Mouse (Mus musculus) C2C12 (cell line): Measurements from ENCODE around the gene Tek. TPM values are rescaled to one million over a fixed set of nuclear protein-coding genes. Genes with fewer than 3 reads are reported as not detected.

ENCODE experiments used
- H3K27me3 ChIP-seq: one replicate; pipeline ENCODE4 v1.6.1; 2011; ENCODE audit not compliant: control insufficient read depth, insufficient read depth, insufficient read length
- H3K36me3 ChIP-seq: one replicate; pipeline ENCODE4 v1.6.1; 2011; ENCODE audit not compliant: control insufficient read depth, insufficient read depth
- H3K4me3 ChIP-seq: one replicate; pipeline ENCODE4 v1.5.1; 2011; ENCODE audit warnings: mild to moderate bottlenecking, control low read depth; ENCODE audit not compliant: poor library complexity, insufficient read depth, severe bottlenecking
- H3K79me2 ChIP-seq: one replicate; pipeline ENCODE4 v1.6.1; 2011; ENCODE audit not compliant: control insufficient read depth, insufficient read depth
- H3K79me3 ChIP-seq: one replicate; pipeline ENCODE4 v1.6.1; 2011; ENCODE audit warnings: low read depth, control low read depth
- H3ac ChIP-seq: one replicate; pipeline ENCODE3; 2011; ENCODE audit warnings: low read depth; ENCODE audit not compliant: control insufficient read depth, insufficient read length
- CEBPB ChIP-seq: IDR thresholded peaks from one replicate; pipeline ENCODE4 v1.6.1; 2011; ENCODE audit warnings: low read depth, mild to moderate bottlenecking, control low read depth, moderate library complexity
- CTCF ChIP-seq: IDR thresholded peaks from one replicate; pipeline ENCODE4 v1.5.1; 2011; ENCODE audit not compliant: control insufficient read depth, insufficient read depth, insufficient read length
- FOSL1 ChIP-seq: IDR thresholded peaks from one replicate; pipeline ENCODE4 v1.8.0; 2011; ENCODE audit warnings: mild to moderate bottlenecking, low read length; ENCODE audit not compliant: poor library complexity, insufficient read depth, severe bottlenecking
- MAX ChIP-seq: IDR thresholded peaks from one replicate; pipeline ENCODE4 v1.6.1; 2011; ENCODE audit warnings: mild to moderate bottlenecking, control low read depth
- MYOD1 ChIP-seq: IDR thresholded peaks from one replicate; pipeline ENCODE4 v1.6.1; 2011; ENCODE audit warnings: low read depth; ENCODE audit not compliant: control insufficient read depth, insufficient read length
- MYOG ChIP-seq: IDR thresholded peaks from one replicate; pipeline ENCODE4 v1.6.1; 2011; ENCODE audit not compliant: control insufficient read depth, insufficient read length; ENCODE audit errors: extremely low read depth
- USF1 ChIP-seq: IDR thresholded peaks from one replicate; pipeline ENCODE4 v1.6.1; 2011; ENCODE audit warnings: low read depth, mild to moderate bottlenecking, control low read depth, moderate library complexity
- polyA plus RNA-seq: library from polyadenylated mRNA; unstranded; fragments of >200 nt; fragmentation: generic; extraction: Trizol; gene quantifications from one replicate; pipeline ENCODE4 v1.2.1, GENCODE M21; 2012; ENCODE audit warnings: missing spikeins

Tek gene
- polyA plus RNA-seq, 1 experiment = 0.01 TPM

- no peaks in the 10 kb centered on the region for H3K27me3 ChIP-seq
- H3K36me3 ChIP-seq = no peaks in the 10 kb centered on the region
- no peak overlapping the region for H3ac ChIP-seq
- H3K79me3 ChIP-seq = no peaks in the 10 kb centered on the region
- H3K4me3 ChIP-seq = no peak overlapping the region
- H3K79me2 ChIP-seq = no peaks in the 10 kb centered on the region
- TF ChIP-seq MYOD1 (no peak), CEBPB (no peak), CTCF (no peak), MAX (no peak), FOSL1 (no peak), MYOG (no peak), USF1 (no peak)
Observed at GRCm38 (mm10) chr4:94827429-94827828, 88.3 kb downstream of the Tek start.

- Histone ChIP-seq H3K36me3 (no peaks in the 10 kb centered on the region), H3K79me2 (no peaks in the 10 kb centered on the region), H3K79me3 (no peaks in the 10 kb centered on the region), H3K27me3 (no peaks in the 10 kb centered on the region), H3ac (no peak overlapping the region), H3K4me3 (no peak overlapping the region)
- no peak for TF ChIP-seq CEBPB
- TF ChIP-seq MYOG = no peak
- TF ChIP-seq FOSL1 = no peak
- TF ChIP-seq MYOD1 = no peak
- TF ChIP-seq CTCF = no peak
- no peak for TF ChIP-seq MAX
- TF ChIP-seq USF1 = no peak
Observed at GRCm38 (mm10) chr4:94829924-94830386, 90.9 kb downstream of the Tek start.

GRCm38 (mm10) chr4:94837061-94837460 lies 98.0 kb downstream of the Tek start:
- Histone ChIP-seq H3K79me3 (no peaks in the 10 kb centered on the region), H3K36me3 (no peaks in the 10 kb centered on the region), H3ac (no peak overlapping the region), H3K4me3 (no peak overlapping the region), H3K27me3 (no peaks in the 10 kb centered on the region), H3K79me2 (no peaks in the 10 kb centered on the region)
- no peak for TF ChIP-seq CEBPB
- no peak for TF ChIP-seq MYOG
- TF ChIP-seq FOSL1 = no peak
- TF ChIP-seq MYOD1 = no peak
- no peak for TF ChIP-seq CTCF
- TF ChIP-seq MAX = no peak
- no peak for TF ChIP-seq USF1

GRCm38 (mm10) chr4:94853301-94853700 lies 114.2 kb downstream of the Tek start:
- Histone ChIP-seq H3K27me3 (no peaks in the 10 kb centered on the region), H3ac (no peak overlapping the region), H3K4me3 (no peak overlapping the region), H3K79me2 (no peaks in the 10 kb centered on the region), H3K79me3 (no peaks in the 10 kb centered on the region), H3K36me3 (no peaks in the 10 kb centered on the region)
- TF ChIP-seq MYOD1 (no peak), FOSL1 (no peak), CTCF (no peak), USF1 (no peak), MYOG (no peak), CEBPB (no peak), MAX (no peak)

GRCm38 (mm10) chr4:94854270-94854669 lies 115.2 kb downstream of the Tek start:
- no peaks in the 10 kb centered on the region for H3K36me3 ChIP-seq
- H3K79me2 ChIP-seq = no peaks in the 10 kb centered on the region
- H3K79me3 ChIP-seq = no peaks in the 10 kb centered on the region
- H3K27me3 ChIP-seq = no peaks in the 10 kb centered on the region
- TF ChIP-seq CEBPB = no peak
- no peak for TF ChIP-seq CTCF
- TF ChIP-seq MYOD1 = no peak
- no peak for TF ChIP-seq MAX
- no peak for TF ChIP-seq FOSL1
- no peak for TF ChIP-seq MYOG
- no peak for TF ChIP-seq USF1
- H3ac ChIP-seq = no peak overlapping the region
- no peak overlapping the region for H3K4me3 ChIP-seq

GRCm38 (mm10) chr4:94855201-94855600 lies 116.1 kb downstream of the Tek start:
- Histone ChIP-seq H3ac (no peak overlapping the region), H3K27me3 (no peaks in the 10 kb centered on the region), H3K4me3 (no peak overlapping the region)

More at GRCm38 (mm10) chr4:94855201-94855600, 116.1 kb downstream of the Tek start:
- no peaks in the 10 kb centered on the region for H3K79me2 ChIP-seq
- H3K79me3 ChIP-seq = no peaks in the 10 kb centered on the region
- TF ChIP-seq CEBPB (no peak), MYOG (no peak), MYOD1 (no peak), FOSL1 (no peak), CTCF (no peak), MAX (no peak), USF1 (no peak)
- no peaks in the 10 kb centered on the region for H3K36me3 ChIP-seq
